Comparison of ENCODE assay signal across 10 mouse cellular contexts in the genomic region with DNA sequence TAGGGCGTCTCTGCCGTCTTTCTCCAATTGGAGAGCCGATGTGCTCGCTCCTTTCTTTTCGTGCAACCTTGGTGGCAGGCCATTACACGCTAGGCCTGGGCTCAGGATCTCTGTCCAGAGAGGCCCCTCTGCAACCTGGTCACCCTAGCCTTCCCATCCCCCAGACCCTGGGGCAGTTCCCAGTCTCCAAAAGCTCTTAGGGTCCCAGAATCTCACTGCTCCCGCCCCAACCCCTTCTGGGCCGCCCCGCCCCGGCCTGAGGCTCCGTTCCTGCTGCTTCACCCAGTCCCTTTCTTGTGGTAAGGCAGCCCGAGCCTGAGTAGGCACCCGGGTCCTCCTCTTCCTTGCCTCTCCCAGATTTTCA. TPM values are rescaled to one million over a fixed set of nuclear protein-coding genes. Genes with fewer than 3 reads are reported as not detected.
DNase-seq lines count a peak whose midpoint lies in the region; ATAC-seq and TF ChIP-seq lines count a peak whose summit lies in the region.
"Had no signal": no experiment of that assay in that cellular context is flagged by ENCODE, and none has a peak within 500 bp of the region (broad histone marks: within the 10 kb centered on the region; RNA-seq: fewer than 3 reads in every experiment).

No protein-coding gene starts in this region.

- DNase-seq in heart, adult 9 months (ENCODE audit: low spot score in 2 of 2): no peak
- DNase-seq in intestine, embryonic 14.5 days (ENCODE audit: low spot score): no peak
- DNase-seq in natural killer cell, adult 2 months (ENCODE audit: low spot score in 2 of 2): no peak
- DNase-seq in left cerebral cortex, adult 2 months (ENCODE audit: extremely low spot score in 1 of 2, low spot score in 2 of 2): no peak
- DNase-seq: lung, adult 18-20 months; thymus, postnatal 14 days had no signal

- peak overlapping the region; percentile 59 for H3K4me2 ChIP-seq in heart, embryonic 15.5 days
- H3K4me2 ChIP-seq in midbrain, embryonic 13.5 days (replicated peaks): no peak overlapping the region
- H3K4me2 ChIP-seq in midbrain, embryonic 16.5 days (ENCODE audit: low read length): no peak overlapping the region
- H3K4me2 ChIP-seq in intestine, embryonic 14.5 days (ENCODE audit: low read length): peak overlapping the region; percentile 58
- H3K4me2 ChIP-seq in stomach, embryonic 15.5 days: peak overlapping the region; percentile 69

- ATAC-seq in heart, embryonic 15.5 days (replicated peaks; ENCODE audit: insufficient number of reproducible peaks, insufficient read depth, low FRiP score, low read depth): no peak
- no peak for ATAC-seq in midbrain, embryonic 13.5 days
- ATAC-seq in midbrain, embryonic 16.5 days: no peak
- ATAC-seq in intestine, embryonic 14.5 days (replicated peaks; ENCODE audit: low FRiP score, low TSS enrichment, low read depth): no peak
- no peak for ATAC-seq in stomach, embryonic 15.5 days (ENCODE audit: insufficient read depth, low FRiP score, low read depth)

- H3K4me3 ChIP-seq in heart, embryonic 15.5 days: peak overlapping the region; percentile 40; the same call in 1 of the 2 replicates
- 0 out of 2 replicates have a peak overlapping the region, but pooled peaks have one; percentile 30 for H3K4me3 ChIP-seq in midbrain, embryonic 13.5 days (replicated peaks)
- no peak overlapping the region for H3K4me3 ChIP-seq in midbrain, embryonic 16.5 days (ENCODE audit: low read depth, low read length)
- H3K4me3 ChIP-seq in intestine, embryonic 14.5 days (ENCODE audit: low read depth, low read length): peak overlapping the region; percentile 37
- peak overlapping the region; percentile 42 for H3K4me3 ChIP-seq in stomach, embryonic 15.5 days (replicated peaks)
- H3K4me3 ChIP-seq in left cerebral cortex, adult 2 months: no peak overlapping the region

- no peak overlapping the region for H3K9ac ChIP-seq in heart, embryonic 15.5 days
- H3K9ac ChIP-seq in midbrain, embryonic 13.5 days (replicated peaks): no peak overlapping the region
- H3K9ac ChIP-seq in midbrain, embryonic 16.5 days (ENCODE audit: low read depth, low read length): no peak overlapping the region
- no peak overlapping the region for H3K9ac ChIP-seq in intestine, embryonic 14.5 days (ENCODE audit: low read length)
- no peak overlapping the region for H3K9ac ChIP-seq in stomach, embryonic 15.5 days

- no peaks in the 10 kb centered on the region for H3K36me3 ChIP-seq in heart, embryonic 15.5 days
- no peaks in the 10 kb centered on the region for H3K36me3 ChIP-seq in midbrain, embryonic 13.5 days
- no peaks in the 10 kb centered on the region for H3K36me3 ChIP-seq in midbrain, embryonic 16.5 days (ENCODE audit: control insufficient read depth, insufficient read depth, low read length)
- no peaks in the 10 kb centered on the region for H3K36me3 ChIP-seq in intestine, embryonic 14.5 days (ENCODE audit: control insufficient read depth, insufficient read depth, low read length)
- no peaks in the 10 kb centered on the region for H3K36me3 ChIP-seq in stomach, embryonic 15.5 days

- H3K4me1 ChIP-seq in heart, embryonic 15.5 days (replicated peaks): peaks cover 34% of the 10 kb centered on the region
- peaks cover 27% of the 10 kb centered on the region for H3K4me1 ChIP-seq in midbrain, embryonic 13.5 days (replicated peaks)
- peaks cover 15% of the 10 kb centered on the region; the same call in 1 of the 2 replicates for H3K4me1 ChIP-seq in midbrain, embryonic 16.5 days (ENCODE audit: control insufficient read depth, insufficient read depth, low read length)
- H3K4me1 ChIP-seq in intestine, embryonic 14.5 days (replicated peaks; ENCODE audit: control insufficient read depth, insufficient read depth, low read length): peaks cover 14% of the 10 kb centered on the region
- peaks cover 35% of the 10 kb centered on the region for H3K4me1 ChIP-seq in stomach, embryonic 15.5 days

- WGBS in heart, embryonic 15.5 days: 8% methylated on average over 13 of the region's 13 CpGs
- 2% methylated on average over 13 of the region's 13 CpGs for whole genome bisulfite sequencing in midbrain, embryonic 13.5 days
- WGBS in midbrain, embryonic 16.5 days: 3% methylated on average over 13 of the region's 13 CpGs
- 14% methylated on average over 13 of the region's 13 CpGs for WGBS in intestine, embryonic 14.5 days
- WGBS in stomach, embryonic 15.5 days: 9% methylated on average over 13 of the region's 13 CpGs

- peaks cover 94% of the 10 kb centered on the region for H3K27me3 ChIP-seq in heart, embryonic 15.5 days
- H3K27me3 ChIP-seq in midbrain, embryonic 13.5 days: peaks cover 95% of the 10 kb centered on the region
- peaks cover 74% of the 10 kb centered on the region for H3K27me3 ChIP-seq in midbrain, embryonic 16.5 days (ENCODE audit: control insufficient read depth, insufficient read depth, low read depth, low read length)
- peaks cover 89% of the 10 kb centered on the region for H3K27me3 ChIP-seq in intestine, embryonic 14.5 days (replicated peaks; ENCODE audit: control insufficient read depth, insufficient read depth, low read length)
- peaks cover 79% of the 10 kb centered on the region for H3K27me3 ChIP-seq in stomach, embryonic 15.5 days (replicated peaks)

- no peak overlapping the region for H3K27ac ChIP-seq in heart, embryonic 15.5 days
- H3K27ac ChIP-seq in midbrain, embryonic 13.5 days: no peak overlapping the region
- H3K27ac ChIP-seq in midbrain, embryonic 16.5 days (ENCODE audit: low read length): no peak overlapping the region
- no peak overlapping the region for H3K27ac ChIP-seq in intestine, embryonic 14.5 days (ENCODE audit: low read depth)
- H3K27ac ChIP-seq in stomach, embryonic 15.5 days: 0 out of 2 replicates have a peak overlapping the region, but pooled peaks have one; percentile 1
- no peak overlapping the region for H3K27ac ChIP-seq in left cerebral cortex, adult 2 months

- no peaks in the 10 kb centered on the region for H3K9me3 ChIP-seq in heart, embryonic 15.5 days (replicated peaks)
- H3K9me3 ChIP-seq in midbrain, embryonic 13.5 days: no peaks in the 10 kb centered on the region
- H3K9me3 ChIP-seq in midbrain, embryonic 16.5 days (replicated peaks; ENCODE audit: control insufficient read depth, low read length, poor library complexity, severe bottlenecking): no peaks in the 10 kb centered on the region
- no peaks in the 10 kb centered on the region for H3K9me3 ChIP-seq in intestine, embryonic 14.5 days (ENCODE audit: control insufficient read depth, low read length)
- no peaks in the 10 kb centered on the region for H3K9me3 ChIP-seq in stomach, embryonic 15.5 days

- TF ChIP-seq CTCF in left cerebral cortex, adult 2 months (IDR thresholded peaks at IDR 0.05): no peak

- intact Hi-C loops in left cerebral cortex, adult 2 months (cut with DNase I): no loop called here

RNA-seq across cellular contexts. Expression of a gene that starts 6.1 kb away (rescaled TPM):
- 0.09 and 0.15 TPM in 2 replicates for polyA plus RNA-seq in heart, embryonic 15.5 days (2015; fragmentation: Nextera tagmentation; extraction: Ambion mirVana)
- polyA plus RNA-seq in midbrain, embryonic 13.5 days (2015; fragmentation: Nextera tagmentation; extraction: Ambion mirVana): 0.07 and 0.13 TPM in 2 replicates
- 0.26 and 0.35 TPM in 2 replicates for polyA plus RNA-seq in midbrain, embryonic 16.5 days (2015; fragmentation: Nextera tagmentation; extraction: Ambion mirVana)
- not detected in 2 replicates for polyA plus RNA-seq in intestine, embryonic 14.5 days (2014; fragmentation: Nextera tagmentation; extraction: Ambion mirVana)
- polyA plus RNA-seq in stomach, embryonic 15.5 days (2015; fragmentation: Nextera tagmentation; extraction: Ambion mirVana): 1.4 and 3.7 TPM in 2 replicates
- 1 to 10 TPM in 1 of 2 experiments, under 1 TPM in 1; 0.91 to 1.8 TPM for total RNA-seq in left cerebral cortex, adult 2 months (2021)

RNA-seq across cellular contexts. Expression of a gene that starts 10.4 kb away (rescaled TPM):
- polyA plus RNA-seq in heart, embryonic 15.5 days (2015; fragmentation: Nextera tagmentation; extraction: Ambion mirVana): 14.7 and 20.3 TPM in 2 replicates
- polyA plus RNA-seq in midbrain, embryonic 13.5 days (2015; fragmentation: Nextera tagmentation; extraction: Ambion mirVana): 18.4 and 18.6 TPM in 2 replicates
- polyA plus RNA-seq in midbrain, embryonic 16.5 days (2015; fragmentation: Nextera tagmentation; extraction: Ambion mirVana): 13.7 and 16.7 TPM in 2 replicates
- polyA plus RNA-seq in intestine, embryonic 14.5 days (2014; fragmentation: Nextera tagmentation; extraction: Ambion mirVana): 18.6 and 19.0 TPM in 2 replicates
- 19.7 and 20.1 TPM in 2 replicates for polyA plus RNA-seq in stomach, embryonic 15.5 days (2015; fragmentation: Nextera tagmentation; extraction: Ambion mirVana)
- 1 to 10 TPM; 2.8 to 3.4 TPM for total RNA-seq in left cerebral cortex, adult 2 months (2021)

RNA-seq across cellular contexts. Expression of a gene that starts 21.9 kb away (rescaled TPM):
- polyA plus RNA-seq in heart, embryonic 15.5 days (2015; fragmentation: Nextera tagmentation; extraction: Ambion mirVana): 0.72 and 1.1 TPM in 2 replicates
- 2.5 and 3.2 TPM in 2 replicates for polyA plus RNA-seq in midbrain, embryonic 13.5 days (2015; fragmentation: Nextera tagmentation; extraction: Ambion mirVana)
- polyA plus RNA-seq in midbrain, embryonic 16.5 days (2015; fragmentation: Nextera tagmentation; extraction: Ambion mirVana): 3.4 and 4.0 TPM in 2 replicates
- 0.44 and 0.49 TPM in 2 replicates for polyA plus RNA-seq in intestine, embryonic 14.5 days (2014; fragmentation: Nextera tagmentation; extraction: Ambion mirVana)
- 0.54 and 0.86 TPM in 2 replicates for polyA plus RNA-seq in stomach, embryonic 15.5 days (2015; fragmentation: Nextera tagmentation; extraction: Ambion mirVana)
- under 1 TPM; 0.51 to 0.52 TPM for total RNA-seq in left cerebral cortex, adult 2 months (2021)

RNA-seq across cellular contexts. Expression of a gene that starts 22.0 kb away (rescaled TPM):
- polyA plus RNA-seq in heart, embryonic 15.5 days (2015; fragmentation: Nextera tagmentation; extraction: Ambion mirVana): 61.1 and 67.3 TPM in 2 replicates
- 58.2 and 62.0 TPM in 2 replicates for polyA plus RNA-seq in midbrain, embryonic 13.5 days (2015; fragmentation: Nextera tagmentation; extraction: Ambion mirVana)
- 58.9 and 59.1 TPM in 2 replicates for polyA plus RNA-seq in midbrain, embryonic 16.5 days (2015; fragmentation: Nextera tagmentation; extraction: Ambion mirVana)
- 96.4 and 98.5 TPM in 2 replicates for polyA plus RNA-seq in intestine, embryonic 14.5 days (2014; fragmentation: Nextera tagmentation; extraction: Ambion mirVana)
- 78.8 and 85.1 TPM in 2 replicates for polyA plus RNA-seq in stomach, embryonic 15.5 days (2015; fragmentation: Nextera tagmentation; extraction: Ambion mirVana)
- total RNA-seq in left cerebral cortex, adult 2 months (2021): 10 to 100 TPM; 66.5 to 67.0 TPM

RNA-seq across cellular contexts. Expression of a gene that starts 31.1 kb away (rescaled TPM):
- polyA plus RNA-seq in heart, embryonic 15.5 days (2015; fragmentation: Nextera tagmentation; extraction: Ambion mirVana): 4.4 and 8.5 TPM in 2 replicates
- 11.3 and 11.8 TPM in 2 replicates for polyA plus RNA-seq in midbrain, embryonic 13.5 days (2015; fragmentation: Nextera tagmentation; extraction: Ambion mirVana)
- 11.9 and 12.8 TPM in 2 replicates for polyA plus RNA-seq in midbrain, embryonic 16.5 days (2015; fragmentation: Nextera tagmentation; extraction: Ambion mirVana)
- 7.3 and 7.8 TPM in 2 replicates for polyA plus RNA-seq in intestine, embryonic 14.5 days (2014; fragmentation: Nextera tagmentation; extraction: Ambion mirVana)
- 7.8 and 9.5 TPM in 2 replicates for polyA plus RNA-seq in stomach, embryonic 15.5 days (2015; fragmentation: Nextera tagmentation; extraction: Ambion mirVana)
- 10 to 100 TPM; 14.0 to 15.2 TPM for total RNA-seq in left cerebral cortex, adult 2 months (2021)

Comparison
In these comparisons a context has a peak if more than half of its experiments do, and no peak if none do; other contexts are left out.
1. H3K4me3 ChIP-seq: peak in heart, embryonic 15.5 days (single experiment), midbrain, embryonic 13.5 days (single experiment), intestine, embryonic 14.5 days (single experiment) and stomach, embryonic 15.5 days (single experiment); none in midbrain, embryonic 16.5 days (single experiment) and left cerebral cortex, adult 2 months (single experiment).
2. H3K4me2 ChIP-seq: peak in heart, embryonic 15.5 days (single experiment), intestine, embryonic 14.5 days (single experiment) and stomach, embryonic 15.5 days (single experiment); none in midbrain, embryonic 13.5 days (single experiment) and midbrain, embryonic 16.5 days (single experiment).